Mouse (Mus musculus) skeletal muscle tissue, adult 2 months (tissue): ENCODE data around the gene Tufm.
"Not testable (repeated sequence)": the region's sequence is repeated elsewhere in the genome, so short reads cannot be mapped to it uniquely, and the experiment has no call there.

ENCODE experiments used
- DNase-seq: peaks from one replicate; pipeline ENCODE4 v3.0.0-alpha.2; 2012; ENCODE audit warnings: low read depth, low spot score

Tufm gene

DNA sequence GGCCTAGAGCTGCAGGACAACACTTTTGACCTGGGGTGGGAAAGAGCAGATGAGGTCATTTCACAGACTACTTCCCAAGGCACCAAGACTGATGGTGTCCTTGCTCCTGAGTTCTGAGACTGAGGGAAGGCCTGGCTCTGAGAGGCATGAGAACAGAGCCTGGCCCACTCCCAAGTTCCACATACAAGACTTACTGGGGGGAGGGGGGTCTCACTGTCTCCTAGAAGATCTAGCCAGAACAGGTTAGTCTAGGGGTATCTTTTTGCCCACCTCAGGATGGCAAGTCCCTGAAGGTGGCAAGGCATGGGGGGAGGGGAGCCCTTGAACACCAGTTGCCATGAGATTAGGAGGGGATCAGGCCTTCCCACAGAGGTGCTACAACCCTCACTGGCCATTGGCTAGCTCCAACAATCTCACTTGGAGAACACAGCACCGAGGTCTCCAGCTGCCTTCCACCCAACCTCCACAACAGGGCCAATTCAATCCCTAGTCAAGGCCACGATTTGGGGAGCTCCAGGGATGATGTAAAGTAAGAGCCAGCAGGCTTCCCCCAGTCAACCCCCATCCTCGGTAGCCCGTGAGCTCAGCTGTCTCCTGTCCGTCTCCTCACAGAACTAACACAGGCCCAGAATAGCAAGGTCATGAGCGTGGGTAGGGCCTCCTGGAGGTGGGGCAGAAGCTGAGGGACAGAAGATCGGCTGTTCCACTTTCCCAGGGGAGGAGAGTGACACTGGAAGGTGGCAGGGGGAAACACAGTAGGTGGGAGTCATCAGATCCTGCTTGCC, 21.7 kb upstream of the Tufm start:
- DNase-seq = peak; percentile 95

DNA sequence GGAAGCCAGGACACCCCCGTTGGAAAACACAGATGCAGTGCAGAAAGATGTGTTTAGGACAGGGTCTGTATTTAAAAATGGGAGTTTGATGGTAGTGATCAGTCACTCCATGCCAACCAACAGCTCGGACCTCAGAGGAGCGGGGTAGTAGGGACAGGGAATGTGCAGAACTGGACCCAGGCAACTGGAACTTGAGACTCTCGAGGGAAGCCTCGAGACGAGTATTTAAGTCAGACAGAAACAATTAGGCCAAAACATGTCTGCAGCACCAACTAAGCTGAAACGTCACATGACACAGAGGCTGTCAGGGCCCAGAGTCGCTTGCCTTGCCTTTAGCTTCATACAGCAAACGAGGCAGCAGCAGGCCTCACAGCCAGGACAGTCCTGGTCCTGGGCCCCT, 21.0 kb upstream of the Tufm start:
- peak; percentile 51 for DNase-seq

DNA sequence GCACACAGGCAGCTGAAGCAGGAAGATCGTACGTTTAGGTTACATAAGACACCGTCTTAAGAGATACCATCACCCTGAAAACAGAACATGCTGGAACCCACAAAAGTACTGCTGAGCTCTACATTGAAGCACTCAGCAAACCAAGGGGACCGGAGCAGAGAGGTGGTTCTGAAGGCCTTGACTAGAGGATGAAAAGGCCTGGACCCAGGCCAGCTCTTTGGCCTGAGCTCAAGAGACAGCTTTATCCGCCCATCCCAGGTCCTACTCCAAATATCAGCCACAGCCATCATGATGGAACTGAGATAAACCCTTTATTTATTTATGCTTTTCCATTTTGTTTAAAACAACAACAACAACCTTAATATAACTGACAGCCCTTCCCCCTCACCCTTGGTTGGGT, 20.5 kb upstream of the Tufm start:
- peak; percentile 47 for DNase-seq

DNA sequence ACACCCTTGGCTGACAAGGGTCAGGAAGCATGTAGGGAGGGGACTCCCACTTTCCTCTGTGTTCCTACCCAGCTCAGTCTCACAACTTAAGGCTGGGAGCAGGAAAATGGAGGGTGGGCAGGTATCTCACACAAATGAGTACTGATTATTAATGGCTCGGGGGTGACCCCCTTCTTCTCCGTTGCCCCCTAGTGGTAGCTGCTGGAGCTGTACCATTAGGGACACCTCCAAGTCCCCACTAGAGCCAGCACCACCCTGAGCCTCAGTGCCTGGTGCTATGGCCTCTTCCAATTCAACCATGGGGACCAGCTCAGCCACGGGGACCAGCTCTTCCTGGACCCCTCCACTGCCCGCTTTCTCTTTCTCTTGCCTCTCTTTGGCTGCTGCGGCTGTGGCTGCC, 19.9 kb upstream of the Tufm start:
- peak; percentile 38 for DNase-seq

GRCm38 (mm10) chr7:126467834-126468627, 19.1 kb upstream of the Tufm start:
- no peak for DNase-seq

- no peak for DNase-seq
Observed at GRCm38 (mm10) chr7:126470077-126470476, 17.1 kb upstream of the Tufm start.

DNA sequence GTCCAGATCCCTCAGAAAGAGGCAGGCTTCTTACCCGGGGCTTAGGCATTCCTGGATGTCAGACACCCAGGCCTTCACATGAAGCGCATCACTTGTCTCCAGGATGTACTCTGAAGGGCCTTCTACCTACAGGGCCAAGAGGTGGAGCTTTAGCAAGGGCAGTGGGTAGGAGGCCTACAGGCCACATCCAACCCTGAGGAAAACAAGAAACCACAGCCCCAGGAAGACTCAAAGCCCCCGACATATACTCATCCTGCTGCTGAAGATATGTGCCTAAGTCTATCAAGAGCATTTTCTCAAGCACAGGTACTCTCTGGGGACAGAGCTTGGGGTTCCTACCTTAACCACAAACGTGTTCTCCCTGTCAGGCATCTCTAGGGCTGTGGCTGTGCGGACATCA, 15.8 kb upstream of the Tufm start:
- DNase-seq = no peak

DNA sequence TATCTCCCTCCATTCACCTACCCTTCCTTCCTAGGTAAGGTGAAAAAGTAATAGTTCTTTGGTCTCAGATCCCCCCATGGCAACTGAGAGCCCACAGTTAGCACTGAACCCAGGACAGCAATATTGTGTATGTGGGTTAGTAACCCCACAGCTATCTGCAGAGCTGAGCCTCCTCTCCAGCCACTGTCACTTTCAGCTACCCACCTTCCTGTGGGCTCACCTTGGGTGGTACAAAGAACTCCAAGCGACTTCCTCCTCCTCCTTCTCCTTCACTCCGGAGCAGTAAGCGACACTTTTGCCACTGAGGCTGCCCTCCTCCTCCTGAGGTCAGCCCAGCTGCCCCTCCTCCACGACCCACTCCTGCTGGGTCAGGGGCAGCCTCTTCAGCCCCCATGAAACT, 15.3 kb upstream of the Tufm start:
- no peak for DNase-seq

DNA sequence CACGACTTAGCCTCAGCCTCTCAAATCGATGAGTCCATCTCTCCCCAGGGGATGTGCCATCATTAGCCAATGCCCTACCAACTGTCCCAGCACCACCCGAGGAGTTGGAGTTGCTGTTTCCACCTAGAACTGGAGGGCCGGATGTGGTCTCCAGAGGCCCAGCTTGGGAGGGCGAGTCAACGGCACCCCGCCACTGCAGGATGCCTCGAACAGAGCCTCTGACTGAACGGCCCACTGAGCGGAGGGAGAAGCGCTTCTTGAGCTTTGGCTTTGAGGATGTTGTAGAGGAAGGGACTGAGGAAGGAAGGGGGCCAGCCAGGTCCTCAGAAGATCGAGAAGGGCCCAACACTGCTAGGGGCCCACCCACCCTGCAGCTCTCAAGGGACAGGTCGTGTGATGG, 14.9 kb upstream of the Tufm start:
- no peak for DNase-seq

DNA sequence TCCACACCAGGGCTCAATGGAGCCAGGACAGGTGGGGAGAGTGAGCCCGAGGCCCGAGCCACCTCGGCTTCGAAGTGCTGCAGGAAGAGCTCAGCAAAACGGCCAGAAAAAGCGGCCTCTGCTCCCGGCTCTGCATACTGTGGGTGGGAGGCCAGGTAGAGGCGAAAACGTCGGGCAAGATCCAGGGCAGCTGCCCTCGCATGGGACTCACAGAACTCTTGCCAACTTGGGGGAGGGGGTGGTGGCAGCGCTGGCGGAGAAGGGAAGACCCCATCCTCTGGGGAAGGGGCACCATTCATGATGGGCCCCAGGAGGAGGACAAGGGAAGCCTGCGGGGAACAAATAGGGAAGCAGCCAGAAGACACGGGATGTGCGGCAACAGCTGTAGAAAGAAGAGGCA, 14.4 kb upstream of the Tufm start:
- DNase-seq = no peak

DNA sequence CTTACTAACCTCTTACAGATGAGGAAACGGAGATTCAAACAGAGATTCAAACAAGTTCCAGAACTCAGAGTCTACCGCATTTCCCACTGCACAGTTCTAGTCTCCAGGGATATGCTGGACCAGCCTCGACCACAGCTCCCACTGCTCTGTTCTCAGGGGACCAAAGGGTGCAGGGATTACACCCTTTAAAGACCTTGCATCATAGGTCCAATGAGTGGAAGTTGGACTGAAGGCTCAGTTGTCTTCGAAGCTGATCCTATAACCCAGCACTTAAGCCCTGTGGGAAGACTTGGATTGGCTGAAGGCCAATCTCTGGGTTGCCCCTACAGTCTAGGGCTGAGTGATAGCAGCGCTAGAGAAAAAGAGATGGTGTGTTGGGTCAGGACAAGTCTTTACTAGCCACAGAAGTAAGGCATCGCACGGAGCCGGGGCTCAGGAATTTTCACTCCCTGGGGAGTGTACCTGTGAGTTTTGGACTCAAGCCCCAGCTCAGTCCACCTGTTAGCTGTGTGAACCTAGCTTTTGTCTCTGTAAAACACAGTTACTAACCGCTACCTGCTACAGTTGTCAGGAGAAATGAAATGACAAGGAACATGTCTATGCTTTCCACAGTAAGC, 13.6 kb upstream of the Tufm start:
- no peak for DNase-seq

DNA sequence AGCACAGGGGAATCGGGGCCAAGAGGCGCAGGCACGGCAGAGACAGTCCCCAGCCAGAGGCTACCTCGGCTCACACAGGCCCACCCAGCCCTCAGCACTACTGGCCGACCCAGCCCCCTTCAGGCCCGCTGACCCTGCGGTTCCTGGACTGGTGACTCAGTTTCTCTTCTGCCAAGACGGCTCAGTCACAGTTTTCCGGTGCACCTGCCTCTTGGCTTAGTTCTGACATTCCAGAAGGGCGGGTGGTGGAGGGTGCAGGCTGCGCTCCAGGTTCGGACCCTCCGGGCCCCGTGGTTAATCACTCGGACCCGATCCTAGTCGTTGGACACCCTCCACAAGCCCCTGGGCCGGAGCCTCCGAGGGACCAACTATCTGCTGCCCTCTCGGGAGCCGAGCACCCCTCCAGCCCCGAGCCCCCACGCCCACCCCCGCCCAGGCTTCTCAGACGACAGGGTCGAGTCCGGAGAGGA, 12.6 kb upstream of the Tufm start:
- DNase-seq = no peak

GRCm38 (mm10) chr7:126474993-126475581, 12.1 kb upstream of the Tufm start, which contains the start of gene Sh2b1:
Gene Sh2b1 (minus strand): TSS chr7:126475424.
- peak; percentile 92 for DNase-seq

GRCm38 (mm10) chr7:126481699-126482098, 5.5 kb upstream of the Tufm start:
- no peak for DNase-seq

- peak; percentile 84 for DNase-seq
Observed at GRCm38 (mm10) chr7:126482392-126482871, 4.7 kb upstream of the Tufm start.

DNA sequence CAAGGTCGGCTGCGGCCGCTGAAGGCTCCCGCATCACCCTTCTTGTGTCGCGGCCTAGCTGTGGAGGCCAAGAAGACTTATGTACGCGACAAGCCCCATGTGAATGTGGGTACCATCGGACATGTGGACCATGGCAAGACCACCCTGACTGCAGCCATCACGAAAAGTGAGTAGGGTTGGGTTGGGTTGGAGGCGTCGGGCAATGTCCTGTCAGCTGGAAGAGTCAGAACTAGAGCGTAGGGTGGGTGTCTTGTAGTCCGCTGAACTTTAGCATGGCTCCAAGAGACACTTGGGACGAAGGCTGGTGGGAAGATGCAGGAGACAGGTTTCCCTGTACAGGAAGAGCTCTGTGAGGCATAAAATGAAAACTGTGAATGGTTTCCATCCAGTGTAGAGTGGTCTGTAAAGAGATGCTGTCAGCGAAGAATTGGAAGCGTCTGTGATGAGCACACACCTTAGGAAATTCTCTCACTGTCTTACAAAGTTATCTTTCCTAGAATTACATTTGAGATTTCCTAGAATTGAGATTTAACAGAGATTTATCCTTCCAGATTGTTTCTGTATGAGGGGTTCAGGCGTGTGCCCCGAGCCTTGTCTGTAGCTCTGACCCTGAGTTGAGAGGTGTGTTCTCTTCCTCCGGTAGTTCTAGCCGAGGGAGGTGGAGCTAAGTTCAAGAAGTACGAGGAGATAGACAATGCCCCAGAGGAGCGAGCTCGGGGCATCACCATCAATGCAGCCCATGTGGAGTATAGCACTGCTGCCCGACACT, 640 bp downstream of the Tufm start:
- not testable (repeated sequence) for DNase-seq

GRCm38 (mm10) chr7:126491005-126491404, 3.8 kb downstream of the Tufm start:
- DNase-seq = no peak

- DNase-seq = no peak
Observed at GRCm38 (mm10) chr7:126491973-126492372, 4.8 kb downstream of the Tufm start.

DNA sequence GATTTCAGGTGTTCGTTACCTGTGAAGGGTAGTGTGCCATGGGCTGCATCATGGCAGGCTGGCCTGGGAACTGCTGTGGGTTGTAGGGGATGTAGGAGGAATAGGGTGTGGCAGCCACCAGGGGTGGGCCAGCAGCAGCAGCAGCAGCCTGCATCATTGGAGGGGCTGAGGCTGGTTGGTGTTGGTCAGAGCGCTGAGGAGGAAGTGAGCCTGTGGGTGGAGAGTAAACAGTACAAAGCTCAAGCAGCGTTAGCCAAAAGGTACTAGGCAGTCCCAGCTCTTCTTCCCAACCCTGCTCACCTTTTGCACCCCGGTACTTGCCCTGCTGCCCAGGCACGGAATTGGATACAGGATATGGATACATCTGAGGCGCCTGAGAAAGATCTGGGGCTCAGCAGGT, 7.0 kb downstream of the Tufm start:
- DNase-seq = no peak

DNA sequence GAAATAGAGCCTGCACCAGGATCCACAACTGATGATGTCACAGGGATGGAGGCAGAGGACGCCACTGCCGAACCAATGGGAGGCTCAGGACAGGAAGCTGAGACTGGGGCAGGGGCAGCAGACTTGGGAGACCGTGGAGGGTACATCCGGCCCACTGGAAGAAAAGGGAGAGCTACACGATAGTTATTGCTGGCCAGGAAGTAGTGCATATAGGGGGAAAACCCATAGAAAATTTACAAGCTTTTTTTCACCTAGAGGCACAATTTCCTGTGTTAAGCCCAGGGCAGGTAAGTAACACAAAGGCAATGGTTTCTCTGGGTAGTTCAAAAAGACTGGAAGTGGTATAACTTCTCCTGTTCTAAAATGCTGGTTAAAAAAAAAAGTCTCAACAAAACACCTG, 9.3 kb downstream of the Tufm start:
- no peak for DNase-seq

GRCm38 (mm10) chr7:126497966-126498365, 10.8 kb downstream of the Tufm start:
- DNase-seq = no peak
